Comparison of ENCODE assay signal across 1 mouse cellular context in the genomic region with DNA sequence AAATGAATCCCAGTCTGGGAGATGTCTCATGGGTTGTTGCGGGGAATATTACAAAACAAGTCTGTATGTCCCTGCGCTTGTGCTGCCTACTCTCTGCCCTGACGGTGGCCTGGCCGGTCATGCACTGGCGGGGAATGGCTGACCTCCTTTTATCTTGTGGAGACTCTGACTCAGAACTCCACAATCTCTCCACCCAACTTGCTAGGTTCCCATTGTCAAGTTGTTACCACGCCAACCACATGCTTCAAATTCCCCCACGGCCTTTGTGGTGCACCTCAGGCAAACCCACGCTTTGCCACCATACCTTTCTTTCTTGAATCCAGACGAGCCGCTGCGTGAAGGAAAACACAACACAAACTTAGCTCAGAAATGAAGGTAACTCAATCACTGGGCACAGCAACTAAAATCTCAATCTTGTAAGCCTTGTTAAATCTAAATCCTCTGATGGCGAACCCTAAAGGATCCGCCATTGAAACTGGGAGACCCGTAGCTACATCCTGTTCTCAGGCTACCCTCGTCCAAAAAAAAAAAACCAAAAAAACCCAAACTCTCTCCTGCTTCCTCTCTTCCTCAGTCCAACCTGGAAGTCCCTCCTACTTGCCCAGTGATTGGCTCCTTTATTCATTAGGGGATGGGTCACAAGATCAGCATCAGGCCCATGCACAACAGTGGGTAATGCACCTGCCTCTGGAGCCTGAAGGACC.
TF ChIP-seq lines count a peak whose summit lies in the region.

No protein-coding gene starts in this region.

TF ChIP-seq in CH12.LX, 34 proteins besides CTCF, POLR2A, EP300 and RAD21 (continued from another document):
- 0 out of 2 replicates have a peak, but pooled peaks have one; percentile 25 for TF ChIP-seq ETS1 (conservative IDR thresholded peaks at IDR 0.05; ENCODE audit: low read depth, low read length)
- TF ChIP-seq CHD2 (IDR thresholded peaks at IDR 0.05; ENCODE audit: low read length), result no peak
- TF ChIP-seq MXI1 (IDR thresholded peaks at IDR 0.05; ENCODE audit: low read depth, low read length), result peak; percentile 68; the same call in 1 of the 2 replicates
- no peak for TF ChIP-seq SMC3 (IDR thresholded peaks at IDR 0.05; ENCODE audit: low read depth, low read length)
- 0 out of 2 replicates have a peak, but pooled peaks have one; percentile 80 for TF ChIP-seq CHD1 (IDR thresholded peaks at IDR 0.05; ENCODE audit: low read depth, low read length)
- no peak for TF ChIP-seq JUND (conservative IDR thresholded peaks at IDR 0.05; ENCODE audit: low read depth, low read length)
- peak; percentile 56 for TF ChIP-seq SIN3A (IDR thresholded peaks at IDR 0.05; ENCODE audit: low read length)
- TF ChIP-seq MAZ (IDR thresholded peaks at IDR 0.05; ENCODE audit: low read depth, low read length), result no peak
- no peak for TF ChIP-seq ZKSCAN1 (IDR thresholded peaks at IDR 0.05; ENCODE audit: borderline replicate concordance, low read depth, low read length)
- TF ChIP-seq KAT2A (IDR thresholded peaks at IDR 0.05; ENCODE audit: insufficient replicate concordance, low read length), result no peak
- no peak for TF ChIP-seq ZC3H11A (IDR thresholded peaks at IDR 0.05; ENCODE audit: low read depth, low read length)
- no peak for TF ChIP-seq ZMIZ1 (IDR thresholded peaks at IDR 0.05; ENCODE audit: low read depth, low read length)
- no peak for TF ChIP-seq GABPA (IDR thresholded peaks at IDR 0.05; ENCODE audit: insufficient replicate concordance, low read depth, low read length)
- TF ChIP-seq TBP (conservative IDR thresholded peaks at IDR 0.05; ENCODE audit: low read depth, low read length), result peak; percentile 57; the same call in 1 of the 2 replicates
- peak; percentile 45; the same call in 1 of the 2 replicates for TF ChIP-seq TCF12 (IDR thresholded peaks at IDR 0.05; ENCODE audit: low read depth, low read length)
- TF ChIP-seq IRF4 (IDR thresholded peaks at IDR 0.05; ENCODE audit: low read depth, low read length), result no peak
- TF ChIP-seq BHLHE40 (IDR thresholded peaks at IDR 0.05; ENCODE audit: low read depth, low read length), result no peak
- no peak for TF ChIP-seq PAX5 (IDR thresholded peaks at IDR 0.05; ENCODE audit: low read length)
- no peak for TF ChIP-seq POLR2AphosphoS2 (IDR thresholded peaks at IDR 0.05; ENCODE audit: low read depth, low read length)
- 0 out of 2 replicates have a peak, but pooled peaks have one; percentile 53 for TF ChIP-seq NELFE (IDR thresholded peaks at IDR 0.05; ENCODE audit: low read depth, low read length)
- no peak for TF ChIP-seq USF2 (conservative IDR thresholded peaks at IDR 0.05; ENCODE audit: low read depth, low read length)
- TF ChIP-seq HCFC1 (IDR thresholded peaks at IDR 0.05; ENCODE audit: low read depth, low read length), result peak; percentile 48
- TF ChIP-seq ELF1 (IDR thresholded peaks at IDR 0.05; ENCODE audit: low read depth, low read length), result peak; percentile 74
- TF ChIP-seq MAX (IDR thresholded peaks at IDR 0.05; ENCODE audit: low read length), result peak; percentile 34; the same call in 1 of the 2 replicates
- TF ChIP-seq MEF2A (IDR thresholded peaks at IDR 0.05; ENCODE audit: borderline replicate concordance, low read depth, low read length), result no peak
- TF ChIP-seq MAFK (IDR thresholded peaks at IDR 0.05; ENCODE audit: insufficient replicate concordance, low read length), result no peak
